Mouse (Mus musculus) induced T-regulatory cell, adult 2 months (primary cell): Measurements from ENCODE around the gene Pex14.

ENCODE experiments used
- DNase-seq: peaks from one replicate; pipeline ENCODE4 v3.0.0-alpha.2; 2012; ENCODE audit warnings: low read depth

Pex14 gene

DNA sequence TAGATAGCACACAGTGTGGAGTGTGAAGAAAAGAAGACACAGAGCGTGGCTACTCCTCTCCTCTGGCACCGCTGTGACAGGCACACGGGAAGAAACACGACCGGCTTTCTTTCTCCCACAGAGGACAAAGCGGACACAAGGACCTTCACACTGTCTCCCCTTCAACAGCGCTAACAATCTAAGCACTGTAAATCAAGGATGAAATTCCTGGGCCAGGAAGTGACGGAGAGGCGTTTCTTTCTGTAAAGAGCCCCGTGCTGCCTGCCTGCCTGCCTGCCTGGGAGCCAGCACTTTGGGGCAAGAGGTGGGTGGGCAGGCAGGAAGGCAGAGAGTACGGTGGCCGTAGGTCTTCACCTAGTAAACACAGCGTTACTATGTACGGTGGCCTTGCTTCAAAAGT lies 42.2 kb downstream of the Pex14 start:
- no peak for DNase-seq

DNA sequence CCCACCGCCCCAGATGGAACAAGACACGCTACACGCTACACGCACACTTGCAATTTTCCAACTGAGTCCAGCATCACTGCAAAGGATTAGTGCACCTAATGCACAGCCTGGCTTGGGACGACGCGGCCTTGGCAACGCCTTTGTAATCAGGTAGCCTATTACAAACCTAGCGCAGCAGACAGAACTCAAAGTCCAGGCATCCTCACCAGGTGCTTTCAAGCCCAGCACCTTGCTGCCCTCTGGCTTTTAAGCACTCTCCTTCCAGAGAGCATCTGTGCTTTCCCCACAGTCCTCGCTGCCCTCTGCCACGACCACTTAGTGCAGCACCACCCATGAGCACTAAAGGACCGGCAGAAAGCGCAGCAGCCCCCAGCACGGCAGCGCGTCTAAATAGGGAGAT lies 42.7 kb downstream of the Pex14 start:
- no peak for DNase-seq

DNA sequence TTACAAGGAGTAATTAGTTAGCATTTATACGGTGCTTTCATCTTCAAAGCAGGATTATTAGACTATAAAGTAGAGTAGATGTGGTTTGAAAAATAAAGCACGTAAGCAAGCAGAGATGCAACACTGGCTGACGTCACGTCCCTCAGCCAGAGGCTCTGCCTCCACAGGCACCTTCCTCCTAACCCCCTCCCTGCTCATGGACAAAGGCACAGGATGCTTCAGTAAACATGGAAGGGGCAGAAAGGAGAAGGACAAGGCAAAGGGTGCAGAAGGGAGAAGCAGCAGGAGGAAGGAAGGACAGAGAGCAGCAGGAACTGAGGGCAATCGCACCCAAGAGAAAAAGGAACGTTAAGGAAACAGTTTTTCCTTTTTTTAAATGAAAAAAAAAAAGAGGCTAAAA lies 43.8 kb downstream of the Pex14 start:
- no peak for DNase-seq

DNA sequence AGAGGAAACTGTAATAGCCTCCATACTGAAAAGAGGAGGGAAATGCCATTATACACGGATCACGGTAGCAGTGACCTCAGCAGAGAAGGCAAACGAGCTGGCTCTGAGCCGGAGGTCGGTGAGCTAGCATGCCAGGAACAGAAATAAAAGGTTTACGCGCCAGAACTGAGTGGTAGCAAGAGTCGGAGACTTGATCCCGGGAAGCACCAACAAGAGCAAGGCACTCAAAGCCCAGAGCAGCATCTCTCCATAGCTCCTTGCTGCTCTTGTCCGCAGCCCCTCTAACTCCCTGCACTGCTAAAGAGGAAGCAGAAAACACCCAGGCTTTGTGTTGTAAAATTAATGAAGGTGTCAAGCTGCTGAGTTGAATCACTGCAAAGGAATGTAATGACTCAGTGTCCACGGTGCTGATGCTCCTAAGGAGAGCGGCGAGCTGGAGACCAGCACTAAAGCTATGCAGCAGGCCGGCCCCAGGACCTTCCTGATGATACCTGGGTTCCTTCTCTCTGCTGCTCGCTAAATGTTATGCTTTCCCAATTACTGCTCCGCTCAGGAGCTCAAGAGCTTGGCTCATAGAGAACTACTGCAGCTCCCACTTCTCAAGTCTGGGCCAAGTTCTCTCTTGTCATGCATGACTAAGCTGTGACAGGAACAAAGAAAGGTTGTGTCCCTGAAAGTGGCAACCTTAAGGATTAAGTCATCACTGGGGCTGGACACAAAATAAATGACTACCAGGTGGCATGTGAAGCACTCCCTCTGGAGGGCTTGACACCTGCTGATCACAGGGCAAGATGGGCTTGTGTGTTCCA lies 50.1 kb downstream of the Pex14 start:
- no peak for DNase-seq

DNA sequence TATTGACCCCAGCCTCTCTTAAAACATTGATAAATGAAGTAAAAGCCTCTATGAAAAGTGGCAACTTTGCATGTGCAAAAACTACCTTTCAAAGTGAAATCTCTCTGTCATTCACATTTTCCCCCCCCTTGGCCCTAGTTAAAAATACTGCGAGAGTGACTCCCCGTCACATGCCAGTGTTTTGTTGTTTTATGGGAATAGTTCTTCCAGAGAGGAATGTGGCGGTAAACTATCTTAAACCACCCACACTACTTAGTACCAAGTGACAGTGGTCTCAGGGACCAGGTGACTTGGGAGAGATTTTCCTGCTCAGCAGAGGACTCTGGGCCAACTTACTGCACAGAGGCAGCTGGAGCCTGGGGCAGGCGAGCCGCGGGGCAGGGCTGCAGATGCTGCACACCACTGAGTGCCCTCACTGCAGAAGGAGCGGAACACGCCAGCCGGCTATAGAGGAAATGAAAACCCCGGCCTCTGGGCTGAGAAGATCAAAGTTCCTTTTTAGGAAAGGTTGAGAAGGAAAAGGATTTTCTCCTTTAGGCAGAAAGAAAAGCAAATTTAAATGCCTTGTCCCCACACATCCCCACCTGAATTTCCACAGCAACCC lies 50.9 kb downstream of the Pex14 start:
- no peak for DNase-seq

DNA sequence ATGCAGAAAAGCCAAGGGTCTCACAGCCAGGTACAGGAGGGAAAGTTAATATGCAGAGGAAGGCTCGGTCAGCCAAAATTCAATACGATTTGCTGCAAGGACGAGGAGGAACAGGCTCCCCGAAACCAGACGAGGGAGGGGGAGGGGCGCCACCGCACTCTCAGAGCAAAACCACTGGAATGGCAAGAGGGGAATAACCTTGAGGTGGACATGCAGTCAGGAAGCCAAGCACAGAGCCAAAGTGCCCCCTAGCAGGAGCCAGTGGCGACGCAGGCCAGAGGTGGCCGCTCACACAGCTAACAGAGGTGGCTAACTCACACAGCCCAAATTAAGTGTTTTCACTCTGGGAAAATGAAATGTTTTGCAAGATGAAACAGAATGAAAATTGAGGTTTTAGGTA lies 52.3 kb downstream of the Pex14 start:
- no peak for DNase-seq

DNA sequence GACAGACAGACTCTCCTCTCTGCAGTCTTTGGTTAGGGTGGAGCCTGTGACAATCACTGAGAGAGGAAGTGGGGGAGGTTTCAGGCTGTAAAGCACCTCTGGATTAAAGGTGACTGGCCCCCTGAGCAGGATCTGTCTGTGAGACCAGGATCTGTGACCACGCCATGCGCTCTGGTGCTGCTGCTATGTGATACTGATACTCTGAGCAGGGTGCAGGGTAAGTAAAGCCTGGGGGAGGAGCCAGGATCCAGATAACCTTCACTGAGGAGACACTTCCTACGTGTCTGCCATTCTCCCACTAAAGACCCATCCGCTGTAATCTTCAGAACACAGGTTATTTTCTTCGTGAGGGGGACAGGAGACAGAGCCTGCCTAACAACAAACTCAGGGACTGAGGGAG lies 53.8 kb downstream of the Pex14 start:
- DNase-seq, result no peak

DNA sequence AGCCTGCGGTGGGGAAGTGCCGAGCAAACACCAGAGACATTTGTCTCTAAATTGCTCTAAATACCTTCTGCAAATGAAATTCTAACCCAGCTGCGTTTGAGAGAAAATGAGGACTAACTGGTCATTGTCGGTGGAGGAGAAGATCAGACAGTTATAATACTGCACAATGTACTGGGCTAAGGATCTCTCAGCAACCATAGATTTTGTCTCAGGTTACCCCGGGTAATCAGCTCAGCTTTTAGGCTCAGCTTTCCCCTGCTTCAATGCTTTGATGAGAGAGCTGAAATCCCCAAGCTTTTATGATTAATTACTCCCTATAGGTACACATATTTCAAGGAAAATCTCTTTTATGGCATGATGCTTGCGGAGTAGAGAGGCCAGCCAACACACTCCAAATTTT lies 59.4 kb downstream of the Pex14 start:
- DNase-seq, result no peak

DNA sequence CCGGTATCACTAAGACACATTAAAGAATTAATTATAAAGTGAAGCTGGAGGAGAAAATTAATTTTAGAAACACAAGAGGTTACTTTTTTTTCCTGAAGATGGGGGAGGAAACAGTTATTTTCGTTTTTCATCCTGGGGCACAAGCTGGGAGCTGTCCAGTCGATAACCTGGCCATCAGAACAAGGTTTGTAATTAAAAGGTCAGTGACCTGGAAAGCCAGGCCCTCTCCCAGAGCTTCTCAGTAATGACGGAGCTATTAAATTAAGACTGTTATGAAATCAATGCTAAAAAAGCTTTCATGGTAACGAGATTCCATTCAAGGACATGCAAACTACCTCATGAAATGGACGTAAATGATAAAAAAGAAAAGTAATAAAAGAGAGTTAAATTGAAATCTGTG lies 62.0 kb downstream of the Pex14 start:
- DNase-seq, result no peak

DNA sequence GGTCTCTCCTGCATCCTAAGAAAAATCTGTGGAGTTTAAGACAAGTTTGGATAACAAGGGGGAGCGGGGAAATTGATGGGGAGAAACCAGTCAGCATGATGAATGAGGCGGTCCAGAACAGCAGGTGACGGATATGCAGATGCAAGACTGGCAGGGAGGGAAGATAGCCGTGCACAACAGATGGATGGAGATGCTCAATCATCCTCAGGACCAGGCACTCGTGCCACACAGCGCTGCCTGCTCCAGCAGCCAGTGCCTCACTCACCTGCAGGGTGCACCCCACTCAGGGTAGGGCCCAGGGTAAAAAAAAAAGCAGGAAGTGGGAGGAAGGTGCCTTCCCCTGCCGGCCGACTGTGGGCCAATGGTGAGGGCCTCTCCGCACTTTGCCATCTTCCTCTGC lies 63.1 kb downstream of the Pex14 start:
- DNase-seq, result no peak

DNA sequence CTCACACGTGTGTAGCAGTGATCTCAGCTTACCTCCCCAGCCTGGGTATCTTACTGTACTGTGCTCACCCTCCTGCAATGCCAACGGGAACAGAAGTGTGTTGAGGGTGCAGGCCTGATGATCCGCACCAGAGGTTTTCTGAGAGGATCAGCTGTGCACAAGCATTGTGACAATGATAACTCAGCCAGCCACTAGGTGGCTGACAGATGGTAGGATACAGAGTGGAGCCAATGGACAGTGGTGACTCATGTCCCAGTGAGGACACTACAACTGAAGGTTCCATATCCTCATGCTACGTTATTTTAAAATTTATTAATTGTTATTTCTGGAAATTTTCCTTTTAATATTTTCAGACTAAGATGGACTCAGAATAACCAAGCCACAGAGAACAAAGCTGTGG lies 68.2 kb downstream of the Pex14 start:
- no peak for DNase-seq

DNA sequence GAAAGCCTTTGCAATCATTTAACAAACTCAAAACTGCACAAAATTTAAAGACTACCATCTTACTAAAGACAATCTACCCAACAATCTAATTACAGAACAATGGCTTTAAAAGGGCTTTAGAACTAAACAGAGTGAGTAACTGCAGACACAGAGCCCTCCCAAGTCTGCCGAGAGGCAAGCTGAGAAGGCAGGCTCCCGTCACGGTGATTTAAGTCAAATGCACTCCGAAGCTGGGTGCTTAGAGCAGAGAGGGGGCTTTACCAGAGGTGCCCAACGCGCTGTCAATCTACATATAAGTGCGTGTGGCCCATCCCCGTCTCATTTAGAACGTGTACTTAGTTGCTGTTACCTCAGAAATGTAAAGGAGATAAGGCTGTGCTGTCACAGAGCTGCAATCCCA lies 72.1 kb downstream of the Pex14 start:
- no peak for DNase-seq

DNA sequence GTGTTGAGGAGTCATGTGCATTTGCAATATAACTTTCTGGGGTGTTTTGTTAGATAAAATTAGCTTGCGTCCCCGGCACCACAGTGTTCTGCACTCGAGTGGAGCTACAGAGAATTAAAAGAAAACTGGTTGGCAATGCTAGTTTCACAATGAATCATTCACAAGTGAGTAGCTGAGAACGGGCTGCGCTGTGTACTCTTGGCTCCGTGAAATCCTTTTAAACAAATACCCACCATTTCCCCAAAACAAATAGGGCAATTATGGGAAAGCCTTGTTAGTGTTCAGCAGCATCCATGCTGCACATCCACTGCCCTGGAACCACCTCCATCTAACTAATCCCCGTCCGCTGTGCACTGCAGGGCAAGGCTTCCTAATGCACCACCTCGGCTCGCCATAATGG lies 74.4 kb downstream of the Pex14 start:
- DNase-seq, result no peak

DNA sequence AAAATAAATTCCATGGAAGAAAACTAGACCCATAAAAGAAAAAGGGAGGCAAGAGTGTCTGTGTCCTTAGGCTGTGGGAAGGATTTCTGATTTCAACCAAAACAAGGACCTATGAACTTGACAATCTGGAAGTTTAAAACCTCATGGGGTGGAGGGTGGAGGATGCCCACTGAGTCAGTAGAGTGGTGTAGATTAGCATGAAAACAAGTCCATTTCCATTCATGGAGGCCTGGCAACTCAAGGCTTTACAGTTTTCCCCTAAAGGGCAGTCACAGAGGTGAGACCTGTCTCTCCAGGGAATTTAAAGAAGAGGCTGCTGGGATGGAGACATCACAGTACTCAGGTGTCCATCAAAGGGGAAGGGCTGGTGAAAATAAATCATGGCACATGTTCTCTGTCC lies 78.7 kb downstream of the Pex14 start:
- DNase-seq, result no peak

DNA sequence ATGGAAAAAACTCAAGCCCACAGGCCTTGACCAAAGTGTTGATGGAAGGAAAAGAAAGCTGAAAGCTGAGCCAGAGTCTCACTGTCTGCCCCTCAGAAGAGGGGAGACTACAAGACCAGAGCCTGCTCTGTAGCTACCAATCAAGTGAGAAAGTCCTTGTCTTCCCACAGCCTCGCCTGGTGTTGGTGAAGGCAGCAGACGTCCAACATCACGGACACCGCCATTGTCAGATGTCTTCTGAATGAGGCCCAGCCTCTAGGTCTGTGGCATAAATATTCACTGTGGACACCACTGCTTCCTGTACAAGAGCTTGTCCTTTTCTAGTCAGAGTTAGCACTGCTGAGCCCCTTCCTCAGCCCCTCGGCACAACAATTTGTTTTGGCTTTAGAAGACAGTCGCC lies 80.2 kb downstream of the Pex14 start:
- no peak for DNase-seq

DNA sequence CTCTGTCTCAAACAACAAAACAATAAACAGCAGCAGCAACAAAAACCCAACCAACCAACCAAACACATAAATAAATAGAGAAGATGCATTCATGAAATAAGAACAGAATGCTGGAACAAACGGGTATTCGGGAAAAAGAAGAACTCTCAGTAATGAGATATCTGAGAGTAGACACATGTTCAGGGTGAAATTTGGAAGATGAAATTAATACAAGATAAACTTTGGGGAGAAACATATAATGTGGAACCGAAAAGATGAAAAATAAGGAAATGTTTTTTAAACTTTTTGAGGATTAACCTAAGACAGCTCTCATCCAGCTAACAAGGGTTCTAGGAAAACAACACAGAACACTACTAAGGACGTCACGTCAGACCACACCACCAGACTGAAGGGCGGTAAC lies 92.9 kb downstream of the Pex14 start:
- DNase-seq, result no peak

DNA sequence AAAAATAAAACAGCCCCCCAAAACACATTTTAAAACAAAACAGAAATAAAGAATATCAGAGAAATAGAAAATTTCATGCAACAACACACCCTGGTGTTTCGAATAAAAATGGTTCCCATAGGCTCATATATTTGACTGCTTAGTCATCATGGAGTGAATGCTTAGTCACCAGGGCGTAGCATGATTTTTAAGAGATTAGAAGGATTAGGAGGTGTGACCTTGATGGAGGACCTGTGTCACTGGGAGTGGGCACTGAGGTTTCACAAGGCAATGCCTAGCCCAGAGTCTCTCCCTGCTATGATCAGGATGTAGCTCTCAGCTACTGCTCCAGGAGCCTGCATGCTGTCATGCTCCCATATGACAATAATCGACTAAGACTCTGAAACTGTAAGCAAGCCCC lies 93.6 kb downstream of the Pex14 start:
- DNase-seq, result no peak

DNA sequence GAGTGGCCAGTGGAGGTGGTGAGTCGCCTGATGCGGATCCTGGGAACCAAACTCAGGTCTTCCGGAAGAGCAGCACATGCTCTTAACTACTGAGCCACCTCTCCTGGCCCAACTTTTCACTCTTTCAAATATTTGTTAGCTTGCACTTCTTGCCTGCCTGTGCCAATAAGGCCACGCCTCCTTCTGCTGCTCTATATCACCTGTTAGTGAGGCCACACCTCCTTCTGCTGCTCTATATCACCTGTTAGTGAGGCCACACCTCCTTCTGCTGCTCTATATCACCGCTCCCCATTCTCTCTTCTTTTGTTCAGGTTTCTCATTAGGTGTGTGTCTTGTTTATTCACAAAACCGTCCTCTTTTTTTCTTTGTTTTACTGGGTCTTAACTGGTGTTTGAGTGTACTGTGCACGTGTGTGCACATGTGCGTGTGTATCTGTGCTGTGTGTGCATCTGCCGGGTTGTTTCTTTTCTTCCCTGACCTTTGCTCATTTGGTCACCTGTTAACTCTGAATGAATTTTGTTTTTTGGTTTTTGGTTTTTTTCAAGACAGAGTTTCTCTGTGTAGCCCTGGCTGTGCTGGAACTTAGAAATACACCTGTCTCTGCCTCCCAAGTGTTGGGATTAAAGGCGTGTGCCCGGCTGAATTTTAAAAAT lies 97.1 kb downstream of the Pex14 start:
- DNase-seq, result no peak

DNA sequence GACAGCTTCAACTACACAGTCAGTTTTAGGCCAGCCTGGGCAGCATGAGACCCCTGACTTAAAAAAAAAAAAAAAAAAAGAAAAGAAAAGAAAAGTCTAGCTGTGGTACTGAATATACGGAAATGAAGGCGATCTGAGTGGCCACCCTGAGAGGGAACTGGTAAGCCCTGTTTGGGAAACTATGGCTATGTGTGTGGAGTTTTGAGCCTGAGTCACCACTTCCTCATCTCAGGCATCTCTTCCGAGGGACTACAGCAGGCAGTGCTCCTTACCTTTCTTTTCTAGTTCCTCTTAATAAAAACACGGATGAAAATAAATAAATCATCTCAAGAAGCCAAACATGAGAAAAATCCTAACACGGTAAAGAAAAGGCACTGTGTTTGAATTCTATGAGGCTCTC lies 98.2 kb downstream of the Pex14 start:
- no peak for DNase-seq

DNA sequence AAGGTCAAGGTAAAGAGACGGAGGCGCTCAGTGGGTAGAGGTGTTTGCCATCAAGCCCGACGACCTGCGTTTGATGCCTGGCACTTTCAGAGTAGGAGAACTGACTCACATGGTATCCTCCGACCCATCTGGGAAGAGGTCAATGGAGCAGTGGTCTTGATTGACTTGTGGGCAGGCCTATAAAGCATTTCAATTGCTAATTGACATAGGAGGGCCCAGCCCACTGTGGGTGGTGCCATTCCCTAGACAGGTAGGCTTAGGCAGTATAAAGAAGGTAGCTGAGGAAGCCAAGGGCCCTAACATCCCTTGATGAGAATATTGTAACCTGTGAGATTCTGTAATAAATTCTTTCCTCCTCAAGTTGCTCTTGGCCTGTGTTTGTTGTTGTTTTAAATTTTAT lies 98.9 kb downstream of the Pex14 start:
- DNase-seq, result no peak

DNA sequence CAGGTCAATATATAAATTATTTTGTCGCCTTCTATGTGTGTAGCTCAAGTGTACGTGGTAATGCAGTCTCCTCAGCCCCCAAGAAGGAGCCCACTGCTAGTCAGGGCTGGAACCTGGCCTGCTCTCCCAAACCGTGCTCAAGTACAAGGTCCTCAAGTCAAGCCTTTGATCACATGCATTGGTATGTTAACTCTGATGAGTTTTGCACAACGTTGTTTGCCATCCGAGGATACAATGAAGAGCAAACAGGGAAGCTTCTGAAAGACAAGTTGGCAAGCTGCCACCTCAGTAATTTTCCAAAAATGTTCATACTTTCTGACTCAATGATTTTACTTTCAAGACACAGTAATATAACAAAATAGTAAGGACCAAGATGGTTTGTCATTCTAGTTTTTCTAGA lies 105.7 kb downstream of the Pex14 start:
- no peak for DNase-seq

DNA sequence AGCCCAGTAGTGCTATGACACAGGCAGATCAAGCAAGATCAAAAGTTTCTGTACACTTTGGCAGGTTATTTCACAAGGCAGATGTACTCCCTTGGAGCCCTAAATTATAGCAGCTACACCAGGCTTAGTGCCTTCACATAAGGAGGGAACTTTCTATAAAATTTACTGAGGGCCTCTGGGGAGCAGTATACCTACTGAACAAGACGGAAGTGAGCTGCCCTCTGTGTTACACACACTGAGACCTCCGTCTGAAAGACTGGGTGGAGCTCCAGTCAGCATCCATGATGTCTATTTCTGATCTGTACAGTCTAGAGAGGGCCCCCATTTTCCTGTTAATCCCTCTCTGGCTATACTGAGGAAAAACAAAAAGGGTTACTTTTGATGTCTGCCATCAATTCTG lies 109.6 kb downstream of the Pex14 start:
- DNase-seq, result no peak
